Mouse (Mus musculus) v-Abl transformed pro-B cells (cell line): Measurements from ENCODE around the gene Mtap.

Experiments
- in situ Hi-C, 2 experiments: fragments of 400-800 bp; cut with MboI; formaldehyde crosslinking; loops; one replicate each; pipeline ENCODE4 v1.15.1; 2025; ENCODE audit not compliant: unreplicated experiment in 2 of 2

Gene Mtap

GRCm38 (mm10) chr4:89136906-89137541 lies at the start of gene Mtap:
Gene Mtap (plus strand): TSS chr4:89137122.
- in situ Hi-C loops: loop anchor here in 1 of 2 experiments (25.0 kb wide), 1 partner anchor 425 kb away; the partner anchor contains the start of genes Gm26566 and Klhl9

- in situ Hi-C loops: no loop called here
Measured at GRCm38 (mm10) chr4:89089110-89089509, 47.8 kb upstream of the Mtap start.

DNA sequence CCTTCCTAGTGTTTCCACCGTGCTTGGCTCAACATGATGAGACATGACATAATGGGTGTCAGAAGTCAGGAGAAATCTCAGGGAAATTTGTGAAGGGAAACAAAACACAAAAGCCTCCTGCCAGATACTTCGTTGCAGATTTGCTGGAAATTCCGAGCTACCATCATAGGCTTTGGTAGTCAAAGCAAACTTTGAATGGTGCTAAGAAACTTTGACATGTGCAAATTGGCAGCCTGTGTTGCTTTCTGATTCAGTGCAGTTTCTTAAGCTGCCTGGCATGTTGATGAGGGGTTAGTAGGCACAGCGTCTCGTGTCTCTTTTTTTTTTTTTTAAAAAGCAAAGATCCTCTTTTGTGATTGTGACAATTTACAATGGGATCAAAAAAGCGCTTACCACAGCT lies 46.7 kb upstream of the Mtap start:
- in situ Hi-C loops: no loop called here

- in situ Hi-C loops: no loop called here
Measured at GRCm38 (mm10) chr4:89092153-89092552, 44.8 kb upstream of the Mtap start.

DNA sequence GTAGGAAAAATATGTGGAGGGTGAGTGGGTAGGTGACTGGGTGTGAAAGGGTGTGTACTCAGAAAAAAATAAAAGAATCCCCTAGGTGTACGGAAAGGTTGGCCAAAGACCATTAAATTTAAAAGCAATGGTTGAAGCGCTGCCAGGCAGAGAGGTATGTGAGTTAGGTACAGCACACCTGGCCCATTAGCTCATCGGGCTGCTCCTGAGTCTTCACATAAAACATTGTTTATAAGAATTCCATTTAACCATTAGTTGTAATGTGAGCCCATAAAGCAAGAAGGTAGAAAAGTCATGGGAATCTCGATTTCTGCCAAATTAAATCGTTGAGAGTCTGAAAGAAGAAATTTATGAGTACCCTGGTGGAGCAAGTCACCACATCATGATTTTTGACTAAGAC lies 42.1 kb upstream of the Mtap start:
- in situ Hi-C loops: no loop called here

DNA sequence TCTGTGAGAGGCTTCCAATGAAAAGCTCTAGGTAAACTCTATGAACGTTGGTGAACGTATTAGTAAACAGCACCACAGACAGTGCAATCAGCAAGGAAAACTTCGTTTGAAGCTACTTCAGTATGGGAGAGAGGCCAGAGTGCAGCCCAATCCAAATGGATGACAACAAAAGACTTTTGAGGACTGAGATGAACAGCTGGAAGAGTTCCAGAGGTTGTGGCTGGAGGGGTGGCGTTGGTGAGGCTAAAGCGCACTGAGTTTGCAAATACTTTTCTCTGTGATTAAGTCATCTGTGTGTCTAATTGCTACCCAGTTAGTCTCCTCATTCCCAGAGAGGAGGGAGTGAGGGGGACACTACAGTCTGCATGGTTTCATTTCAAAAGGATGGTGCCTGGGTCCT lies 38.7 kb upstream of the Mtap start:
- in situ Hi-C loops: no loop called here

DNA sequence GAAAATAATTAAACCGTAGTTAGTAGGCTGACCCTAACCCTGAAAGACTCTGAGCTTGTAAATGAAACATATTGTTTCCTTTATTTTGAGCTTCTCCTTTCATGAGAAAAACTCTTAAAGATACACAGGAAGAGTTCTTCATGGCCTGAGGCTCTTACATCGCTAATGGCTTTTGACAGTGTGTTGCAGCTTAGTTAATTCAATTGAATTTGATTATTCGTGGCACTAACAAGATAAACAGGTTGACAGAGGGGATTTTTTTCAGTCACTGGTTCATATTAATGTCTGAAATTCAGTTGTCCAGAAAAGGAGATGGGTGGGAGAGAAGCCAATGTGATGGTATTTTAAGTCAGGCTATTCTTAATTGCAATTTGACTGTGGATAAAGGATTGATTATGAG lies 35.6 kb upstream of the Mtap start:
- in situ Hi-C loops: no loop called here

- in situ Hi-C loops: no loop called here
Measured at GRCm38 (mm10) chr4:89102283-89102682, 34.6 kb upstream of the Mtap start.

DNA sequence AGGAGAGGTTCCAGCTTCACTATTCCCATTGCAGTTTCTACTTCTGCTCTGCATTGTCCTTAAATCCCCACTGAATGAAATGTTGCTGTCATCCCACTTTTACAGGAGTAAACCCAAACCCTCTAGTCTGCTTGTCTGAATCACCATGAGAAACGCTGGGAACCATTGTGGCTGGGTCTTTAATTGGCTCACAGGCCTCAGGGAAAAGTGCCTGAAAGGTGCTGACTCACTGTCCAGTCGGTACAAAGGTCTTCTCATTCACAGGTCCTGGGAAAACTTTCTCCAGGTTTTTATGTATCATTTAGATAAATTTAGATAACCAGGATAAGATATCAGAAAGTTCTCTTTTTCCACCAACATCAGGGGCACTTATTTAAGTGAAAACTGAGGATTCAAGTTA lies 31.4 kb upstream of the Mtap start:
- in situ Hi-C loops: no loop called here

DNA sequence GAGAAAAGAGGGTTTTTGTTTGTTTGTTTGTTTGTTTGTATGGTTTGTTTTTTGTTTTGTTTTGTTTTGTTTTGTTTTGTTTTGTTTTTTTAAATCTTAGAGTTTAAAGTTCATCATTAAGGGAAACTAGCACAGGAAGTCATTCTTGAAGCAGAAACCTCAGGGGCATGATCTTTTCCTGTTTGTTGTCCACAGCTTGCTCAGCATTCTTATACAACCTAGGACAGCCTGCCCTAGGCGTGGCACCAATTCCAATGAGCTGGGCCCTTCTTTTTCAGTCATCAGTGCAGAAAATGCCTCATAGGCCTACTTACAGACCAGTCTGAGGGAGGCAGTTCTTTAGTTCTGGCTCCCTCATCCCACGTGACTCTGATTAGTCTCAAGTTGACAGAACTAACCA lies 30.4 kb upstream of the Mtap start:
- in situ Hi-C loops: no loop called here

DNA sequence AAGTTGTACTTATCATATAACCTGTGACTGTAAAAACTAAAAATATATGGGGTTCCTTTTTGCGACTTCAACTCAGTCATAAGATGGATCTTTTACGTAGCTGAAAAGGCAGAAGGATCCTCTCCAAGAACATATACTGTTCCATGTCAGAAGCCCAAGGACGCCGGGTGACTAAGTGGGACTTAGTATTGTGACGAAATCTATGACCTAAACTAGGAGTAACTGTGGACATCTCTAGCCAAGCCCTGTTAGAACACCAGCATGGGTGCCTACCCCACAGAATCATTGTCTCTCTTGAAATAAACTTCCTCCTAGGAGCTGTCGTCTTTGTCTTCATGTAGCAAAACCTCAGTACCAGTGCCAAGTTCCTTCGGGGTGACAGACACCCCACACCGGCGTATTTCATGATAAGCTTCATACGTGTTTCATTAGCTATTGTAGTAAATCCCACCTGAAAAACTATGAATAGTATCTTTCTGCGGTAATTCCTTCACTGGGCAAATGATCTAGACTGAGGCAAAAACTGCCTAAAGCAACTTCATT lies 24.7 kb upstream of the Mtap start:
- in situ Hi-C loops: no loop called here

- in situ Hi-C loops: no loop called here
Measured at GRCm38 (mm10) chr4:89112782-89113181, 24.1 kb upstream of the Mtap start.

- in situ Hi-C loops: no loop called here
Measured at GRCm38 (mm10) chr4:89116006-89116405, 20.9 kb upstream of the Mtap start.

DNA sequence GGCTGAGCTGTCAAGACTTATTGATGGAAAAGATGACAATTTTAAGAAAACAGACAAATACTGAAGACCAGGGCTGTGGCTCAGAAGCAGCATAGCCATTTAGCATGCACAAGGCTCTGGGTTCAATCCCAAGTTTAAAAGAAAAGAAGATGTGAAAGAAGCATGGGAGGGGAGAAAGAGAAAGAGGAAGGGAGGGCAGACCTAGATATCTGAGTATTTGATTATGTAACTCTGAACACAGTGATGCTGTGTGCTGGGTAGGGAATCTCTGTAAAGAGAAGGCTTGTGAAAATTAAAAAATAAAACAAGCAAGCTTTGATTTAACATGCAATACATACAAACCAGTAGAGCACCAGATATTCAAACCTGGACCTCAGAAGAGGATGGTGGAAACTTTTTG lies 17.0 kb upstream of the Mtap start:
- in situ Hi-C loops: no loop called here

GRCm38 (mm10) chr4:89120353-89120752 lies 16.6 kb upstream of the Mtap start:
- in situ Hi-C loops: no loop called here

GRCm38 (mm10) chr4:89123446-89124243 lies 13.3 kb upstream of the Mtap start:
- in situ Hi-C loops: no loop called here

GRCm38 (mm10) chr4:89127674-89128073 lies 9.2 kb upstream of the Mtap start:
- in situ Hi-C loops: loop anchor here (5.0 to 25.0 kb wide), 2 partner anchors 255 to 415 kb away; partner anchors contain the start of genes Gm26566 (in 1 of the 2) and Klhl9 (in 1 of the 2)

DNA sequence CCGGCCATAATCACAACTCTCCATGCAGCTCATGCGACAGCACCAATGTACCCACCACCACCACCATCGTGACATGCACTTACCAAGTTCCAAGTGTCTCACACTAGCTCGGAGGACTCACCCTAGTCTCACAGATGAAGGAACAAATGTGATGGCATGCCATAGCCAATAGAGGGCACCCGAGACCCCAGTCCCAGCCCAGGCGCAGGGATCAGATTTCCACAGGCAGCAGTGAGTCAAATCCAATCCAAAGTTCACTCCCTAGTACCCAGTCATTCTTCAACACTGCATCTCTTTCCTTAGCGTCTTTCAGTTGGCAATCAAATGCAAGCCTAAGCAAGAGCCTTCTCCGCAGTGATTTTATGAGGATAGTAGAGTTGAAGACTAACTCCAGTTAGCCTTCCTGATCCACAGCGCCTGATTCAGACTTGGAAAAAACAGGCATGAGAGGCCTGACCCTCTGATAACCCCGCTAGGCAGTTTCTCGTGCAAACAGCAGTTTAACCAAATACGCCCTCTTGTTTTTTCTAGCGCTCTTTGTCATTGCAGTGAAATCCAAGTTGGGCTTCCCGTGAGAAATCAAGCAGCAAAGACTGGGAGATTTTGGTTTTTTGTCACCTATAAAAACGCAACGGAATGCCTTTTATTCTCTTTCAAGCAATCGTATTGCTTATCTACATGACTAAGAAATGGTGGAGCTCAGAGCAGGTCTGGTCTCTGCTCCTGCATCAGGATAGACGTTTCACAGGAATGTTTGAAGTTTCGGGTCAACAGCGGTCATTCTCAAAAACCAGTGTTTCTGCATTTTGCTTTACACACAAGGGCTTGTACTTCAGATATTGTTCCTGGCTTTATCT lies 8.6 kb upstream of the Mtap start:
- in situ Hi-C loops: loop anchor here (5.0 to 25.0 kb wide), 2 partner anchors 256 to 416 kb away; partner anchors contain the start of genes Gm26566 (in 1 of the 2) and Klhl9 (in 1 of the 2)

DNA sequence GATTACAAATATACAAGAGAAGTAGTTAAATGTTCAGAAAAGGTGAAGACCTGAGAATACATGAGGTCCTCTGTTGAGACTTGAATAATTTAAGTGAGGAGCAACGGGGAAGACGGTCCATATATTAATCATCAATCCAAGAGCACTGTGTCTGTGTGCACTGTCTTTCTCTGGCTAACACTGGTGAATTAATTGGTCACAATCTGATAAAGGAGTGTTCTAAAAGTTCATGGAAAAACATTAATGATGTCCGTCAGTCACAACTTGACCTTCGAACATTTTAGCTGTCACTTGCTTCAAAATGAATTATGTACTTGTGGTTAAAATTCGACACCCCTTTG lies 8.0 kb upstream of the Mtap start:
- in situ Hi-C loops: loop anchor here (5.0 to 25.0 kb wide), 2 partner anchors 257 to 417 kb away; partner anchors contain the start of genes Gm26566 (in 1 of the 2) and Klhl9 (in 1 of the 2)

- in situ Hi-C loops: loop anchor here (5.0 to 25.0 kb wide), 2 partner anchors 257 to 417 kb away; partner anchors contain the start of genes Gm26566 (in 1 of the 2) and Klhl9 (in 1 of the 2)
Measured at GRCm38 (mm10) chr4:89129311-89129913, 7.5 kb upstream of the Mtap start.
